Mouse (Mus musculus): ENCODE data around the gene Lrrc74b. TPM values are rescaled to one million over a fixed set of nuclear protein-coding genes. Genes with fewer than 3 reads are reported as not detected.
"Not testable (repeated sequence)": the region's sequence is repeated elsewhere in the genome, so short reads cannot be mapped to it uniquely, and the experiment has no call there.

Gene Lrrc74b
- total RNA-seq, 1 experiment, result 0.09 TPM

DNA sequence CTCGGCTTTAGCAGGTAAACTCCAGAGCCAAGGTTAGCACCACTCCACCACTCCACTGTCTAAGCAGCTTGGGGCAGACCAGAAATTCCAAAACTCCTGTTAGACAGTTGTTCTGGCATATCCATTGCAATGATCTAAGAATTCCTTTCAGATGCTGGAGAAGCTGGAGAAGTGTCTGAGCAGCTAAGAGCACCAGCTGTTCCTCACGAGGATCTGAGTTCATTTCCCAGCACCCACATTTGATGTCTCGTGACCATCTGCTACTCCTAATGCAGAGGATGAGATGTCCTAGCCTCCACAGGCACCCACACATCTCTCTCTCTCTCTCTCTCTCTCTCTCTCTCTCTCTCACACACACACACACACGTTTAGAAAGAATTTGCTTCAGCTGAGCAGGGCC is 4.1 kb downstream of the Lrrc74b start:
- no peak overlapping the region for H3K9ac ChIP-seq (ENCODE audit: insufficient read depth, low read depth, low read length, poor library complexity, severe bottlenecking)
- no peak overlapping the region for H3K4me3 ChIP-seq (ENCODE audit: insufficient read depth in 1 of 2, low read depth in 1 of 2, low read length in 2 of 2, poor library complexity in 1 of 2, severe bottlenecking in 1 of 2)
- TF ChIP-seq CHD2 (IDR thresholded peaks at IDR 0.05; ENCODE audit: low read depth, low read length) (no peak), ZC3H11A (IDR thresholded peaks at IDR 0.05; ENCODE audit: borderline replicate concordance, low read depth, low read length) (no peak)
- no peaks in the 10 kb centered on the region for H3K9me3 ChIP-seq (ENCODE audit: control insufficient read depth, insufficient read depth, low read depth, low read length)
- DNase-seq (ENCODE audit: low read depth, low spot score), result no peak
- H3K27ac ChIP-seq (ENCODE audit: insufficient read depth, low read depth, low read length, poor library complexity, severe bottlenecking), result no peak overlapping the region
- H3K36me3 ChIP-seq (ENCODE audit: control insufficient read depth, insufficient read depth, low read length, poor library complexity, severe bottlenecking), result no peaks in the 10 kb centered on the region
- in situ Hi-C loops (cut with MboI; ENCODE audit: low sequenced_read_pairs in 2 of 2, unreplicated experiment in 2 of 2), result no loop called here
- H3K4me1 ChIP-seq (ENCODE audit: control insufficient read depth in 2 of 2, insufficient read depth in 2 of 2, low read length in 2 of 2, poor library complexity in 1 of 2), result peaks cover 2 to 30% of the 10 kb centered on the region in 2 experiments; a peak in 3 of 4 replicates

DNA sequence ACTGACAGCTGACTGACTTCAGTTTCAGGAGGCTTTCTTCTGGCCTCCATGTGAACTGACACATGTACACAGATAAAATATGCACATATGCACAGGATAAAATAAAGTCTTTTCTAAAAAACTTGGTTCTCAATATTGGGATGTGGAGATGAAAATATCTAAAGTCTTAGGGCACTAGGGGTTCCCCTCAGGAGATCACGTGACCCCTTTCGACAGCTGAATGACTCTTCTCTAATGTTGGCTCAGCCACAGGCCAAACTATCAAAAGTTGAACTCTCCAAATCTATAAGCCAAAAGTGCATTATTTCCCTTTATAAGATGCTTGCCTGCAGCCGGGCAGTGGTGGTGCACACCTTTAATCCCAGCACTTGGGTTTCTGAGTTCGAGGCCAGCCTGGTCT is 4.9 kb downstream of the Lrrc74b start:
- Histone ChIP-seq H3K27ac (ENCODE audit: insufficient read depth, low read depth, low read length, poor library complexity, severe bottlenecking) (no peak overlapping the region), H3K9me3 (ENCODE audit: control insufficient read depth, insufficient read depth, low read depth, low read length) (no peaks in the 10 kb centered on the region), H3K9ac (ENCODE audit: insufficient read depth, low read depth, low read length, poor library complexity, severe bottlenecking) (no peak overlapping the region), H3K4me1 (ENCODE audit: control insufficient read depth in 2 of 2, insufficient read depth in 2 of 2, low read length in 2 of 2, poor library complexity in 1 of 2) (peaks cover 2 to 28% of the 10 kb centered on the region in 2 experiments; a peak in 3 of 4 replicates), H3K36me3 (ENCODE audit: control insufficient read depth, insufficient read depth, low read length, poor library complexity, severe bottlenecking) (no peaks in the 10 kb centered on the region), H3K4me3 (ENCODE audit: insufficient read depth in 1 of 2, low read depth in 1 of 2, low read length in 2 of 2, poor library complexity in 1 of 2, severe bottlenecking in 1 of 2) (no peak overlapping the region)
- TF ChIP-seq ZC3H11A (IDR thresholded peaks at IDR 0.05; ENCODE audit: borderline replicate concordance, low read depth, low read length), result no peak
- in situ Hi-C loops (cut with MboI; ENCODE audit: low sequenced_read_pairs in 2 of 2, unreplicated experiment in 2 of 2), result no loop called here
- no peak for DNase-seq (ENCODE audit: low read depth, low spot score)

DNA sequence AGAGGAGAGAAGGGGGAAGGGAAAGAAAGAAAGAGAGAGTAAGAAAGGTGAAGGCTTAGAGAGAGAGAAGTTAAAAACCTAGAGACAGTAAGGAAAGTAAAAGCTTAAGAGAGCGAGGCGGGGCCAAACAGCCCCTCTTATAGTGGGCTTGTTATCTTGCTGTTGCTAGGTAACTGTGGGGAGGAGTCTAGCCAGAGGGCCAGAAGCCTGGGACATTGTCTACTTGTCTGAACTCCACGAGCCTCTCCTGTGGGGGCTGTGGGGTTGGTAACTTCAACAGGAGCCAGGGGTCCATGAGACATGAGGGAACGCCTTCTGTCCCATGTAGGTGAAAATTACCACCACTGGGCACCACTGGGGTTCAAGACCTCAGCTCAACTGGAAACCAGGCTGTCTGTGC is 6.3 kb downstream of the Lrrc74b start:
- H3K9ac ChIP-seq (ENCODE audit: insufficient read depth, low read depth, low read length, poor library complexity, severe bottlenecking); DNase-seq (ENCODE audit: low read depth, low spot score); H3K36me3 ChIP-seq (ENCODE audit: control insufficient read depth, insufficient read depth, low read length, poor library complexity, severe bottlenecking); in situ Hi-C loops (cut with MboI; ENCODE audit: low sequenced_read_pairs in 2 of 2, unreplicated experiment in 2 of 2); H3K9me3 ChIP-seq (ENCODE audit: control insufficient read depth, insufficient read depth, low read depth, low read length): not testable (repeated sequence)
- H3K4me1 ChIP-seq (ENCODE audit: control insufficient read depth in 2 of 2, insufficient read depth in 2 of 2, low read length in 2 of 2, poor library complexity in 1 of 2), result peaks cover 0 to 21% of the 10 kb centered on the region in 2 experiments; a peak in 2 of 4 replicates
- H3K27ac ChIP-seq (ENCODE audit: insufficient read depth, low read depth, low read length, poor library complexity, severe bottlenecking), result peak overlapping the region; percentile 15; the same call in 1 of the 2 replicates
- H3K4me3 ChIP-seq (ENCODE audit: insufficient read depth in 1 of 2, low read depth in 1 of 2, low read length in 2 of 2, poor library complexity in 1 of 2, severe bottlenecking in 1 of 2), result peak overlapping the region in 1 of 2 experiments; percentile 47; a peak in 1 of 4 replicates

DNA sequence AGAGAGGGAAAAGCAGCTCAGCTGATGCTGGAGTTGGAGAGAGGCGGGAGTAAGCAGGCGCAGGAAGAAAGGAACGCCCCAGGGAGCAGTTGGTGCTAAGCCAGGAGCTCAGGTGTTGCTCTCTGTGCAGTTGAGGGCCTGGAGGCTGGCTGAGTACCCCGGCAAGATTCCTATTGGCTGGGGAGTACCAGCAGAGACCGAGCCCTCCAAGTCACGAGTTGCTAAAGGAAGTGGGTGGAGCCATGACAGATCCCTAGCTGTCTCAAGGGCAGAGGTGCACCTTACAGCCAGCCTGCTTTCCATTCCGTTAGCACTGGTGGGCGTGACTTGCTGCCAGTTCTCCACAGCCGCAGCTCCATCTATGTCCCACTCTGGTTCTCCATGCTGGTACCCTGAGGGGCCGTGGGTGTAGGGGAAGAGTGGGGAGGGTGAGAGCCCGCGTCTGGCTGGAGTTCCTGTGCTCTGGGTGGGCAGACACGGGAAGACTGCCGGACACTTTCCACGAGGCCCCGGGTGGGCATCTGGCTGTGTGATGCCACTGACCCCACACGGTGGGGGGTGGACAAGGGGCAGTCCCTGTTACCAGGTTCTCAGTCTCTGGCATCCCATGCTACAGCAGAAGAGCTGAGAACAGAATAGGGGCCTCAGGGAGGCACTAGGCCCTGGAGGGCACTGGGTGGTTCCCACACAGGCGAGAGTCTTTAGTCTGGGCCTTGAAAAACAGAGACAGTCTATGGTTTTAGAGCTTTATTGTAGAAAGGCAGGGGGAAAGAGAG is 6.9 kb downstream of the Lrrc74b start:
- DNase-seq (ENCODE audit: low read depth, low spot score), result peak; percentile 94
- Histone ChIP-seq H3K9me3 (ENCODE audit: control insufficient read depth, insufficient read depth, low read depth, low read length) (no peaks in the 10 kb centered on the region), H3K36me3 (ENCODE audit: control insufficient read depth, insufficient read depth, low read length, poor library complexity, severe bottlenecking) (no peaks in the 10 kb centered on the region), H3K4me1 (ENCODE audit: control insufficient read depth in 2 of 2, insufficient read depth in 2 of 2, low read length in 2 of 2, poor library complexity in 1 of 2) (peaks cover 0 to 18% of the 10 kb centered on the region in 2 experiments; a peak in 2 of 4 replicates), H3K9ac (ENCODE audit: insufficient read depth, low read depth, low read length, poor library complexity, severe bottlenecking) (peak overlapping the region; percentile 45; the same call in 1 of the 2 replicates), H3K4me3 (ENCODE audit: insufficient read depth in 1 of 2, low read depth in 1 of 2, low read length in 2 of 2, poor library complexity in 1 of 2, severe bottlenecking in 1 of 2) (peak overlapping the region; percentile 33 to 47), H3K27ac (ENCODE audit: insufficient read depth, low read depth, low read length, poor library complexity, severe bottlenecking) (peak overlapping the region; percentile 54; the same call in 1 of the 2 replicates)
- TF ChIP-seq MAFK (IDR thresholded peaks at IDR 0.05; ENCODE audit: insufficient read depth, low read depth, low read length) (no peak), ZC3H11A (IDR thresholded peaks at IDR 0.05; ENCODE audit: borderline replicate concordance, low read depth, low read length) (no peak), ZNF384 (IDR thresholded peaks at IDR 0.05; ENCODE audit: low read depth, low read length) (no peak), CHD2 (IDR thresholded peaks at IDR 0.05; ENCODE audit: low read depth, low read length) (no peak), HCFC1 (IDR thresholded peaks at IDR 0.05; ENCODE audit: borderline replicate concordance, insufficient read depth, low read length) (no peak)
- in situ Hi-C loops (cut with MboI; ENCODE audit: low sequenced_read_pairs in 2 of 2, unreplicated experiment in 2 of 2), result no loop called here

DNA sequence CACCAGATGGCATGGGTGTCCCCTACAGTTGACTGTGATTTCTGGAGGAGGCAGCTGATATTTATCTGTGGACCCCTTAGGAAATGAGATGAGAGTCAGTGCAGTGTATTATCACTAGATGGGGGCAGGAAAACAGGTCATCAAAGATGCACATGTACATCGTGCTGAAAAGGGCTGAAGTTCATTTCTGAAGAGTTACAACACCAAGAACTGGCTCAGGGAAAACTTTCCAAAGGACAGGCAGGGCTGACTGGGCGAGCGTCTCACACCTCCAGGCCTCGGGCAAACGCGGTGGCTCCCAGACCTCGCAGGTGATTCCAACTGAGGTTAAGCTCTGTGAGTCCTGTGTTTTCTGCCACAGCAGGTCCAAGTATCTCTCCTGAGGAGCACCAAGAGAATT is 8.2 kb downstream of the Lrrc74b start:
- TF ChIP-seq MAFK (IDR thresholded peaks at IDR 0.05; ENCODE audit: insufficient read depth, low read depth, low read length) (no peak), CHD2 (IDR thresholded peaks at IDR 0.05; ENCODE audit: low read depth, low read length) (no peak), ZC3H11A (IDR thresholded peaks at IDR 0.05; ENCODE audit: borderline replicate concordance, low read depth, low read length) (no peak), HCFC1 (IDR thresholded peaks at IDR 0.05; ENCODE audit: borderline replicate concordance, insufficient read depth, low read length) (no peak), ZNF384 (IDR thresholded peaks at IDR 0.05; ENCODE audit: low read depth, low read length) (no peak)
- peaks cover 0 to 9% of the 10 kb centered on the region in 2 experiments; a peak in 2 of 4 replicates for H3K4me1 ChIP-seq (ENCODE audit: control insufficient read depth in 2 of 2, insufficient read depth in 2 of 2, low read length in 2 of 2, poor library complexity in 1 of 2)
- DNase-seq (ENCODE audit: low read depth, low spot score), result no peak
- H3K9me3 ChIP-seq (ENCODE audit: control insufficient read depth, insufficient read depth, low read depth, low read length), result no peaks in the 10 kb centered on the region
- H3K4me3 ChIP-seq (ENCODE audit: insufficient read depth in 1 of 2, low read depth in 1 of 2, low read length in 2 of 2, poor library complexity in 1 of 2, severe bottlenecking in 1 of 2), result no peak overlapping the region
- H3K9ac ChIP-seq (ENCODE audit: insufficient read depth, low read depth, low read length, poor library complexity, severe bottlenecking), result no peak overlapping the region
- in situ Hi-C loops (cut with MboI; ENCODE audit: low sequenced_read_pairs in 2 of 2, unreplicated experiment in 2 of 2), result no loop called here
- H3K36me3 ChIP-seq (ENCODE audit: control insufficient read depth, insufficient read depth, low read length, poor library complexity, severe bottlenecking), result no peaks in the 10 kb centered on the region
- no peak overlapping the region for H3K27ac ChIP-seq (ENCODE audit: insufficient read depth, low read depth, low read length, poor library complexity, severe bottlenecking)
